Mouse (Mus musculus) forebrain, embryonic 14.5 days (tissue): ENCODE measurements at regions not wholly inside any gene's neighbourhood (a gene's known extent, or its start where the extent isn't known, plus 50 kb on each side); places are given as distances from the start of the nearest gene placed in this dataset.

Experiments used
- ATAC-seq: fragments of 200-750 bp; cut with Nextera tagmentation; 2 replicates; pipeline ENCODE4 v1.8.0; 2017; ENCODE audit warnings: mild to moderate bottlenecking, moderate library complexity
- DNase-seq: peaks from one replicate; pipeline ENCODE4 v3.0.0-alpha.2; 2015; ENCODE audit warnings: low spot score
- H3K27ac ChIP-seq: fragments of 300-500 bp; sonication (generic); 2 replicates; pipeline ENCODE4 v1.5.1; 2014; ENCODE audit warnings: low read depth, mild to moderate bottlenecking, control low read depth, low read length, moderate library complexity
- H3K27me3 ChIP-seq: fragments of 300-500 bp; sonication (generic); replicated peaks from 2 replicates; pipeline ENCODE4 v1.6.1; 2014; ENCODE audit warnings: low read length, control low read depth, mixed read lengths; ENCODE audit not compliant: control insufficient read depth, insufficient read depth
- H3K36me3 ChIP-seq: fragments of 300-500 bp; sonication (generic); 2 replicates; pipeline ENCODE4 v1.6.1; 2014; ENCODE audit warnings: low read length, control low read depth; ENCODE audit not compliant: control insufficient read depth, insufficient read depth
- H3K4me1 ChIP-seq: fragments of 300-500 bp; sonication (generic); 2 replicates; pipeline ENCODE4 v1.6.1; 2014; ENCODE audit warnings: antibody characterized with exemption, low read length, control low read depth; ENCODE audit not compliant: control insufficient read depth, insufficient read depth
- H3K4me2 ChIP-seq: fragments of 300-500 bp; sonication (generic); 2 replicates; pipeline ENCODE4 v1.6.1; 2014; ENCODE audit warnings: mild to moderate bottlenecking, control low read depth, low read length
- H3K4me3 ChIP-seq: fragments of 300-500 bp; sonication (generic); 2 replicates; pipeline ENCODE4 v1.5.1; 2014; ENCODE audit warnings: low read depth, low read length, control low read depth
- H3K9ac ChIP-seq: fragments of 300-500 bp; sonication (generic); 2 replicates; pipeline ENCODE4 v1.6.1; 2014; ENCODE audit warnings: mild to moderate bottlenecking, low read length, control low read depth, moderate library complexity
- H3K9me3 ChIP-seq: fragments of 300-500 bp; sonication (generic); replicated peaks from 2 replicates; pipeline ENCODE4 v1.6.1; 2016; ENCODE audit warnings: low read length, control low read depth, mixed read lengths; ENCODE audit not compliant: control insufficient read depth
- WGBS: fragments of 180-500 bp; shearing (Covaris S2); extraction: QIAGEN DNeasy Blood & Tissue Kit; methylation state at CpG from one replicate; pipeline ENCODE4 v1.1.7; 2014; 5-methylcytosine and 5-hydroxymethylcytosine counted together

DNA sequence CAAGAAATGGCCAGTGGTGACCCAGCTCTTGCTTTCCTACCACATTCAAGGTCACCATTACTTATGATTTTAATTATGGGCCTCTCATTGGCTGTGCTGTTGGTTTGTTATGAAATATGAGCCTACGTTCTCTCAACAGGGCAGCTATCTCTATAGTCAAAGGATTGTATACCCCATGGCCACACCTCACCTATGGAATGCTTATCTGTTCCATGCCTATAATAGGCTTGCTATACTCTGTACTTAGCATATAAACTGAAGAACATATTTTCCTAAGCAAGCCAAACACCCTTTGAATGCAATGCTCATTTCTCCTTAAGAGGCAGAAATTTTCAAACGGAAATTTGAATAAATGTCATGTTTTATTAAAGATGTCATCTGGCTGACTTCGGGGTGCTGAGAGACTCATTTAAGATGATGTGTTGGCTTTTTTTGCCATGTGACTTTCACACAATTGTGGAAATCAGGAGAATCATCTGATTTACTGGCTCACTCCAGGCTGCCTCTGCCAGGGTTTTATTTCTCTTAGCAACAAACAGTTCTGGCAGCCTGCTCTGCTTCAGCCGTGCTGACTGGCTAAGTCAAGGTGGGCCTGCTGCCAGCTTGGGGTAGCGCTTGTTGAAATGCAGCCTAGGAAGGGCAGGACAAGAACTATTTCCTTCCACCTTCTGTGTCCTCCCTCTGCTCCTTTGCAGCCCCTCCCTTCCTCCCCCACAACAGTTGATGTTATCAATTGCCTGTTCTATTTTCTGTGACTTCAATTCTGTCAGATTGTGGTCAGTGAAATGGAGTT, 102.0 kb upstream of the Nampt start:
- Histone ChIP-seq H3K4me1 (peaks cover 4% of the 10 kb centered on the region; the same call in 1 of the 2 replicates), H3K4me3 (no peak overlapping the region), H3K36me3 (no peaks in the 10 kb centered on the region), H3K27ac (no peak overlapping the region), H3K27me3 (no peaks in the 10 kb centered on the region), H3K9ac (no peak overlapping the region), H3K4me2 (no peak overlapping the region), H3K9me3 (no peaks in the 10 kb centered on the region)
- 54% methylated on average over 5 of the region's 5 CpGs for WGBS
- DNase-seq (peak; percentile 94), ATAC-seq (peak; percentile 96)

DNA sequence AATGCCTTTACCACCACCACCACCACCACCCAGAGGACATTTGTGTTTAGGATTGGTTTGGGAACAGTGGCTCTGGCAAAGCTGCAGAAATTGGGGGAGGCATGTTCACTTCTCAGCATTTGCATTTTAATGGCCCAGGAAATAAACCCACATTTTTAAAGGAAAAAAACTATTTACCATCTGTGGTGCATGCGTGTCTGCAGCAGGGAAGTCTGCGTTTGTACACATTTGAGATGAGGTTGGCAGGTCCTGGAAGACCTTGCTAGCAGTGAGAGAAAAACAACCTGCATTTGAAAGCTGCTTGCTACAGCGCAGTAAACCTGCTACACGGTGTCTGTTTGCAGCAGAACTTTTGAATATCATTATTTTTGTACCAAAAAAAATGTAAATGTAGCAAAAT, 100.1 kb upstream of the Nampt start:
- Histone ChIP-seq H3K4me3 (no peak overlapping the region), H3K9ac (no peak overlapping the region), H3K27ac (no peak overlapping the region), H3K27me3 (no peaks in the 10 kb centered on the region), H3K36me3 (no peaks in the 10 kb centered on the region), H3K4me2 (no peak overlapping the region), H3K9me3 (no peaks in the 10 kb centered on the region), H3K4me1 (peaks cover 4% of the 10 kb centered on the region; the same call in 1 of the 2 replicates)
- ATAC-seq (peak; percentile 64; the same call in 1 of the 2 replicates), DNase-seq (peak; percentile 48)
- 73% methylated on average over 4 of the region's 4 CpGs for WGBS

DNA sequence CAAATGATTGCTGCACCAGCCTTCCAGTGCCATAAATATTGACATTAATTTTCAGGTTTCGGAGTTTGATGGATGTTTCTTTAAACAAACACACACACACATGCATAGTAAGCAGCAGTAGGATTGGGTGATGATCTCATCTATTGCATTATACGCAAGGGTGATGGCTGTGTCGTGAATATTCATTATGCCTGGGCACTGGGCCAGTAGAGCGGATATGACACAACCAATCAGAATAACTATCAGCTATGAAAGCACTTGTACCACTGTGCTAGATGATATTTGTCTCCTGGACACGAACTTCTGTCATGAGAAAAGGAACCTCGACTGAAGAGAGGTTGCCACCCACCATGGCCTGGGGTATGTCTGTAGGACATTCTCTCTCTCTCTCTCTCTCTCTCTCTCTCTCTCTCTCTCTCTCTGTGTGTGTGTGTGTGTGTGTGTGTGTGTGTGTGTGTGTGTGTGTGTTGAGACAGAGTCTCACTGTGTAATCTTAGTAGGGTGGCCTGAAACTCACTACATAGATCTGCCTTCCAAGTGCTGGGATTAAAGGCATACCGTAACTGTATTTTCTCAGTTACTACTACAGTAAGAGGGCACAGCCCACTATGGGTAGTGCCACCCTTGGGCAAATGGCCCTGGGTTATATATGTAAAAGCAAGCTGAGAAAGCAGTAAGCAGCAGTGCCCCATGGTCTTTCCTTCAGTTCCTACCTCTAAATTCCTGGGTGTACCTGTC, 94.7 kb upstream of the Nampt start:
- Histone ChIP-seq H3K4me3 (no peak overlapping the region), H3K27me3 (no peaks in the 10 kb centered on the region), H3K4me2 (no peak overlapping the region), H3K36me3 (no peaks in the 10 kb centered on the region), H3K27ac (no peak overlapping the region), H3K4me1 (no peaks in the 10 kb centered on the region), H3K9me3 (no peaks in the 10 kb centered on the region; the same call in 1 of the 2 replicates), H3K9ac (no peak overlapping the region)
- 32% methylated on average over 7 of the region's 7 CpGs for WGBS
- DNase-seq (peak; percentile 92), ATAC-seq (peak; percentile 99)

- Histone ChIP-seq H3K9ac (no peak overlapping the region), H3K4me1 (no peaks in the 10 kb centered on the region), H3K4me2 (no peak overlapping the region), H3K27ac (no peak overlapping the region), H3K27me3 (no peaks in the 10 kb centered on the region), H3K36me3 (no peaks in the 10 kb centered on the region), H3K9me3 (no peaks in the 10 kb centered on the region; the same call in 1 of the 2 replicates), H3K4me3 (no peak overlapping the region)
- no peak for ATAC-seq
- WGBS: 90% methylated on average over 1 of the region's 1 CpGs
- DNase-seq: no peak
Observed at GRCm38 (mm10) chr12:32727539-32727938, 91.8 kb upstream of the Nampt start.

- no peak overlapping the region for H3K4me2 ChIP-seq
- H3K36me3 ChIP-seq: no peaks in the 10 kb centered on the region
- ATAC-seq (no peak), DNase-seq (no peak)
- H3K9me3 ChIP-seq: no peaks in the 10 kb centered on the region; the same call in 1 of the 2 replicates
- H3K4me1 ChIP-seq: no peaks in the 10 kb centered on the region
- H3K27me3 ChIP-seq: no peaks in the 10 kb centered on the region
- 21% methylated on average over 10 of the region's 10 CpGs for WGBS
- no peak overlapping the region for H3K9ac ChIP-seq
- H3K4me3 ChIP-seq: no peak overlapping the region
- no peak overlapping the region for H3K27ac ChIP-seq
Observed at GRCm38 (mm10) chr12:32728425-32728824, 90.9 kb upstream of the Nampt start.

- Histone ChIP-seq H3K4me1 (no peaks in the 10 kb centered on the region), H3K9ac (no peak overlapping the region), H3K27ac (no peak overlapping the region), H3K9me3 (no peaks in the 10 kb centered on the region), H3K36me3 (no peaks in the 10 kb centered on the region), H3K4me2 (no peak overlapping the region), H3K27me3 (no peaks in the 10 kb centered on the region), H3K4me3 (no peak overlapping the region)
- no peak for ATAC-seq
- WGBS: 61% methylated on average over 2 of the region's 2 CpGs
- DNase-seq: no peak
Observed at GRCm38 (mm10) chr12:32735224-32735623, 84.1 kb upstream of the Nampt start.

DNA sequence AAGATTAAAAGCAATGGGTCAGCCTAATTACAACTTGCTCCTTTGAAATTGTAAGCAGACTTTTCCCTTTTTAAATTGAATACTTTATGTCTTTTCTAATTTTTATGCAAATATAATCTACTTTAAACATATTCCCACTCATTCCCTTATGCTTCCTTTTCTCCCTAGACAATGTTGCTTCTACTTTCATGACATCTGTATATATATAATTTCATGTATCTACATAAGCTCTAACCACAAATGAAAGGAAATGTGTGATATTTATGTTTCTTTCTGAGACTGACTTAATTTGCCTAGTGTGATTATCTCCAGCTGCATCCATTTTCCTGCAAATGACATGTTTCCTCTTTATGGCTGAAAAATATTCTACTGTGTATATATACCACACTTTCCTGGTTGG, 77.9 kb upstream of the Nampt start:
- H3K27me3 ChIP-seq: no peaks in the 10 kb centered on the region
- no peak overlapping the region for H3K9ac ChIP-seq
- H3K4me1 ChIP-seq: no peaks in the 10 kb centered on the region
- H3K27ac ChIP-seq: no peak overlapping the region
- DNase-seq (no peak), ATAC-seq (no peak)
- H3K9me3 ChIP-seq: no peaks in the 10 kb centered on the region
- no peak overlapping the region for H3K4me2 ChIP-seq
- no peak overlapping the region for H3K4me3 ChIP-seq
- H3K36me3 ChIP-seq: no peaks in the 10 kb centered on the region

- WGBS: 50% methylated on average over 2 of the region's 2 CpGs
- Histone ChIP-seq H3K4me3 (no peak overlapping the region), H3K27ac (no peak overlapping the region), H3K36me3 (no peaks in the 10 kb centered on the region), H3K4me2 (no peak overlapping the region), H3K9me3 (no peaks in the 10 kb centered on the region), H3K9ac (no peak overlapping the region), H3K4me1 (no peaks in the 10 kb centered on the region), H3K27me3 (no peaks in the 10 kb centered on the region)
- ATAC-seq (peak; percentile 62; the same call in 1 of the 2 replicates), DNase-seq (peak; percentile 59)
Observed at GRCm38 (mm10) chr12:32757441-32758119, 61.8 kb upstream of the Nampt start.
